Mouse (Mus musculus): Measurements from ENCODE around the gene 1810010D01Rik.

- peak; percentile 98 for TF ChIP-seq CTCF (IDR thresholded peaks at IDR 0.05; ENCODE audit: control insufficient read depth, insufficient read depth, low read length)
- no peak for TF ChIP-seq POLR2A (IDR thresholded peaks at IDR 0.05; ENCODE audit: borderline replicate concordance, control insufficient read depth, low read depth, low read length)
Observed at GRCm38 (mm10) chr7:145242851-145243712, 35.2 kb upstream of the 1810010D01Rik start.

Data from bone marrow, adult 2 months (tissue).